Mouse (Mus musculus) right cerebral cortex, postnatal 10 days (tissue): ENCODE measurements at regions not wholly inside any gene's neighbourhood (a gene's known extent, or its start where the extent isn't known, plus 50 kb on each side); places are given as distances from the start of the nearest gene placed in this dataset.
"Not testable (repeated sequence)": the region's sequence is repeated elsewhere in the genome, so short reads cannot be mapped to it uniquely, and the experiment has no call there.

Source experiments
- DNase-seq, 2 experiments: peaks; one replicate each; pipeline ENCODE4 v3.0.0; 2021; ENCODE audit warnings: low spot score in 2 of 2

- DNase-seq: not testable (repeated sequence)
Observed at GRCm38 (mm10) chr9:3116311-3116710, 79.6 kb downstream of the Gm10715 start.

- DNase-seq: no peak
Observed at GRCm38 (mm10) chr9:3161181-3161580, 124.5 kb downstream of the Gm10715 start.

GRCm38 (mm10) chr9:3184343-3184742, 147.7 kb downstream of the Gm10715 start:
- DNase-seq: no peak

GRCm38 (mm10) chr9:3199151-3200018, 135.6 kb upstream of the Alkbh8 start:
- no peak for DNase-seq

GRCm38 (mm10) chr9:3200019-3200347, 135.0 kb upstream of the Alkbh8 start:
- not testable (repeated sequence) for DNase-seq

GRCm38 (mm10) chr9:3208120-3208519, 126.8 kb upstream of the Alkbh8 start:
- DNase-seq: not testable (repeated sequence)

- DNase-seq: peak; percentile 19 to 57
Observed at GRCm38 (mm10) chr9:3258396-3259300, 76.3 kb upstream of the Alkbh8 start.

- DNase-seq: no peak
Observed at GRCm38 (mm10) chr9:3260181-3260580, 74.8 kb upstream of the Alkbh8 start.

GRCm38 (mm10) chr9:3260860-3261259, 74.1 kb upstream of the Alkbh8 start:
- DNase-seq: no peak

- DNase-seq: no peak
Observed at GRCm38 (mm10) chr9:3264467-3264866, 70.5 kb upstream of the Alkbh8 start.

- DNase-seq: not testable (repeated sequence)
Observed at GRCm38 (mm10) chr9:3280496-3280895, 54.4 kb upstream of the Alkbh8 start.

GRCm38 (mm10) chr9:3281906-3282305, 53.0 kb upstream of the Alkbh8 start:
- DNase-seq: not testable (repeated sequence)

GRCm38 (mm10) chr9:3283381-3283780, 51.6 kb upstream of the Alkbh8 start:
- not testable (repeated sequence) for DNase-seq
